ENCODE assay signal across 14 mouse cellular contexts in the genomic region with DNA sequence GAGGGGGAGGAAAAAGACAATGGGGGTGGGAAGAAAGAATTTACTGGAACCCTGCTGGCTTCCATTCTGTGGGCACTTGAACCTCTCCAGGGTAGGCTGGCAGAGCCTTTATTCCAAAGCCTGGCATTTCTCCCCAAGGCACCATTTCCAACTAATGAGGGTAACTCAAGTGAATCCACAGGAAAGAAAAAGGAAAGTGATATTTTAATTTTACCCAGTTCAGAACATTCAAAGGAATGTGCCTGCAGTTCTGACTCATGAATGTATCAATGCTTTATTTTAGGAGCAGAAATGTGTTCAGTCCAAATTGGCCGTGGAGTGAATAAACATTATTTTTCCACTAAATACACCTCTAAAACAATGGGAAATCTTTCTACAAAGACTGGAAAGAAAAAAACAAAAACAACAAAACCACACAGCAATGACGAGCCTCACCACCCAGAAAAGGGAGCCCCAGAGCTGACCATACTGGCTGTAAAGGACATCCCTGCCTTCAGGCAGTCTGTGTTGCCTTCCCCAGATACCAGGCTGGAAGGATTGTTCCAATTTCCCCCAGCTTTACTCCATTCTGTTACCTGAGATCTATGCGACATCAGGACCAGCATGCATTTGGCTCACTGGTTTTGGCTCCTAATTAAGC.
DNase-seq lines count a peak whose midpoint lies in the region; ATAC-seq and TF ChIP-seq lines count a peak whose summit lies in the region.
"Had no signal": no experiment of that assay in that cellular context is flagged by ENCODE, and none has a peak within 500 bp of the region (broad histone marks: within the 10 kb centered on the region; RNA-seq: fewer than 3 reads in every experiment).

No protein-coding gene starts in this region.

- peak; percentile 3 for DNase-seq in cerebellum, adult 9-10 months
- no peak for DNase-seq in cerebellum, adult 11 months
- peak; percentile 33 for DNase-seq in left cerebral cortex, adult 11 months (ENCODE audit: low spot score)
- no peak for DNase-seq in left cerebral cortex, postnatal 10 days (ENCODE audit: extremely low spot score in 1 of 2, low spot score in 2 of 2)
- peak; percentile 15 for DNase-seq in fibroblast of lung, adult 2 months (ENCODE audit: low read depth)
- DNase-seq in midbrain, postnatal 0 days (ENCODE audit: low spot score) = peak; percentile 11
- no peak for DNase-seq in lung, postnatal 36 days
- DNase-seq in gastrocnemius, postnatal 10 days = no peak
- DNase-seq: heart, adult 2 months; heart, postnatal 36 days; kidney, adult 9 months; thymus, postnatal 4 days had no signal

- 0 out of 2 replicates have a peak, but pooled peaks cover 3% of the 10 kb centered on the region for H3K4me1 ChIP-seq in midbrain, postnatal 0 days (ENCODE audit: insufficient read depth, low read length)

- no peaks in the 10 kb centered on the region for H3K36me3 ChIP-seq in midbrain, postnatal 0 days (ENCODE audit: insufficient read depth, low read length)

- no peak overlapping the region for H3K9ac ChIP-seq in midbrain, postnatal 0 days (replicated peaks; ENCODE audit: low read length, poor library complexity, severe bottlenecking)
- H3K9ac ChIP-seq: liver, embryonic 14.5 days had no signal

- H3K9me3 ChIP-seq in midbrain, postnatal 0 days (ENCODE audit: low read length) = no peaks in the 10 kb centered on the region

- WGBS in midbrain, postnatal 0 days = 55% methylated on average over 3 of the region's 3 CpGs

- no peak for TF ChIP-seq CTCF in midbrain, postnatal 0 days (IDR thresholded peaks at IDR 0.05)

- no peaks in the 10 kb centered on the region for H3K27me3 ChIP-seq in midbrain, postnatal 0 days (ENCODE audit: insufficient read depth, low read length)

- ATAC-seq in midbrain, postnatal 0 days (ENCODE audit: low FRiP score) = peak; percentile 54; the same call in 1 of the 2 replicates
- ATAC-seq: activated CD4-positive, CD25-positive, alpha-beta regulatory T cell, adult 4 months had no signal

- H3K4me2 ChIP-seq in midbrain, postnatal 0 days (ENCODE audit: low read depth, low read length, poor library complexity, severe bottlenecking) = no peak overlapping the region

- H3K4me3 ChIP-seq in midbrain, postnatal 0 days (ENCODE audit: low read depth, low read length) = no peak overlapping the region
- H3K4me3 ChIP-seq: heart, adult 2 months had no signal

- H3K27ac ChIP-seq in midbrain, postnatal 0 days (ENCODE audit: low read depth, low read length) = no peak overlapping the region
- H3K27ac ChIP-seq: heart, adult 2 months; liver, embryonic 14.5 days had no signal

- intact Hi-C loops in left cerebral cortex, postnatal 10 days (cut with DNase I) = no loop called here

Comparison
In these comparisons a context has a peak if more than half of its experiments do, and no peak if none do; other contexts are left out.
1. DNase-seq: peak in cerebellum, adult 9-10 months (single experiment), left cerebral cortex, adult 11 months (single experiment), fibroblast of lung, adult 2 months (single experiment) and midbrain, postnatal 0 days (single experiment); none in cerebellum, adult 11 months (single experiment), left cerebral cortex, postnatal 10 days (0 of 2), lung, postnatal 36 days (single experiment) and gastrocnemius, postnatal 10 days (single experiment).